Mouse (Mus musculus) hindbrain, embryonic 14.5 days (tissue): ENCODE measurements around the gene Pdlim7. TPM values are rescaled to one million over a fixed set of nuclear protein-coding genes. Genes with fewer than 3 reads are reported as not detected.

Source experiments
- ATAC-seq: fragments of 200-750 bp; cut with Nextera tagmentation; 2 replicates; pipeline ENCODE4 v1.8.0; 2017; ENCODE audit warnings: moderate number of reproducible peaks, mild to moderate bottlenecking, moderate TSS enrichment, moderate library complexity; ENCODE audit not compliant: low FRiP score
- DNase-seq: peaks from one replicate; pipeline ENCODE4 v3.0.0-alpha.2; 2015; ENCODE audit warnings: low spot score
- H3K27ac ChIP-seq: fragments of 300-500 bp; sonication (generic); 2 replicates; pipeline ENCODE4 v1.5.1; 2014; ENCODE audit warnings: mild to moderate bottlenecking, moderate library complexity
- H3K27me3 ChIP-seq: fragments of 300-500 bp; sonication (generic); 2 replicates; pipeline ENCODE4 v1.6.1; 2014; ENCODE audit warnings: mild to moderate bottlenecking, low read length, mixed read lengths; ENCODE audit not compliant: control insufficient read depth, insufficient read depth
- H3K36me3 ChIP-seq: fragments of 300-500 bp; sonication (generic); replicated peaks from 2 replicates; pipeline ENCODE4 v1.6.1; 2014; ENCODE audit not compliant: control insufficient read depth, insufficient read depth
- H3K4me1 ChIP-seq: fragments of 300-500 bp; sonication (generic); replicated peaks from 2 replicates; pipeline ENCODE4 v1.6.1; 2014; ENCODE audit warnings: antibody characterized with exemption, low read length, mixed read lengths; ENCODE audit not compliant: control insufficient read depth, insufficient read depth
- H3K4me2 ChIP-seq: fragments of 300-500 bp; sonication (generic); replicated peaks from 2 replicates; pipeline ENCODE4 v1.6.1; 2014; ENCODE audit warnings: mild to moderate bottlenecking, moderate library complexity
- H3K4me3 ChIP-seq: fragments of 300-500 bp; sonication (generic); replicated peaks from 2 replicates; pipeline ENCODE4 v1.5.1; 2014; ENCODE audit warnings: mild to moderate bottlenecking, low read length
- H3K9ac ChIP-seq: fragments of 300-500 bp; sonication (generic); 2 replicates; pipeline ENCODE4 v1.6.1; 2014
- H3K9me3 ChIP-seq: fragments of 300-500 bp; sonication (generic); 2 replicates; pipeline ENCODE4 v1.6.1; 2016; ENCODE audit warnings: low read length; ENCODE audit not compliant: control insufficient read depth
- WGBS: fragments of 180-500 bp; shearing (Covaris S2); extraction: QIAGEN DNeasy Blood & Tissue Kit; methylation state at CpG from one replicate; pipeline ENCODE4 v1.1.7; 2014; 5-methylcytosine and 5-hydroxymethylcytosine counted together
- polyA plus RNA-seq: library from polyadenylated mRNA; unstranded; fragments of >200 nt; fragmentation: Nextera tagmentation; extraction: Ambion mirVana; gene quantifications from 2 replicates; pipeline ENCODE4 v1.2.1, GENCODE M21; 2014

Gene Pdlim7
- polyA plus RNA-seq, 1 experiment from 2014 or later, result 139 TPM

DNA sequence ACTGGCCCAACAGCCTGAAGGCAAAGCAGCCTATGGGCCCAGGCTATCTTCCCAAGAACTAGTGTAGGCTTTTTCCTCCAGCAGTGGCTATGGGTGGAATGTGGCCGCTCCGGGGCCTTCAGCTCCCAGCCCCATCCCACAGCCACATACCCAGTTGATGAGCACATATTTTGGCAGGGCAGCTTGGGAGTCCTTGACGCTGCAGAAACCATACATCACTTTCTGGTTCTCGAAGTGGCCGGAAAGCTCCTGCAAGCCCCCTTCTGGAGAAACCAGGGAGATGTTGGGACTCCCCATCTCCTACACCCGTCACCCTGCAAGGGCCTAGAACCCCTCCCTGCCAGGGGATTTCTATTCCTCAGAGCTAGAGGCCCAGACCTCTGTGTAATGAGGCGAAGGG, 30.9 kb downstream of the Pdlim7 start:
- WGBS, result 67% methylated on average over 7 of the region's 7 CpGs
- DNase-seq (no peak), ATAC-seq (no peak)
- peak overlapping the region; percentile 99 for H3K4me2 ChIP-seq
- no peaks in the 10 kb centered on the region for H3K9me3 ChIP-seq
- H3K27ac ChIP-seq, result peak overlapping the region; percentile 17; the same call in 1 of the 2 replicates
- peaks cover 45% of the 10 kb centered on the region for H3K4me1 ChIP-seq
- H3K4me3 ChIP-seq, result no peak overlapping the region
- peak overlapping the region; percentile 100 for H3K9ac ChIP-seq
- peaks cover 56% of the 10 kb centered on the region for H3K36me3 ChIP-seq
- no peaks in the 10 kb centered on the region for H3K27me3 ChIP-seq

GRCm38 (mm10) chr13:55479929-55480328, 33.5 kb downstream of the Pdlim7 start:
- no peaks in the 10 kb centered on the region for H3K27me3 ChIP-seq
- H3K4me2 ChIP-seq, result no peak overlapping the region
- ATAC-seq, result no peak
- peaks cover 36% of the 10 kb centered on the region for H3K4me1 ChIP-seq
- no peak for DNase-seq
- H3K9ac ChIP-seq, result no peak overlapping the region
- H3K4me3 ChIP-seq, result no peak overlapping the region
- peaks cover 82% of the 10 kb centered on the region for H3K36me3 ChIP-seq
- H3K9me3 ChIP-seq, result no peaks in the 10 kb centered on the region
- no peak overlapping the region for H3K27ac ChIP-seq

GRCm38 (mm10) chr13:55479008-55479407, 34.5 kb downstream of the Pdlim7 start:
- peaks cover 37% of the 10 kb centered on the region for H3K4me1 ChIP-seq
- no peaks in the 10 kb centered on the region for H3K27me3 ChIP-seq
- no peak overlapping the region for H3K4me2 ChIP-seq
- no peaks in the 10 kb centered on the region for H3K9me3 ChIP-seq
- 87% methylated on average over 7 of the region's 7 CpGs for WGBS
- no peak overlapping the region for H3K4me3 ChIP-seq
- ATAC-seq (no peak), DNase-seq (no peak)
- H3K9ac ChIP-seq, result no peak overlapping the region
- H3K27ac ChIP-seq, result no peak overlapping the region
- peaks cover 92% of the 10 kb centered on the region for H3K36me3 ChIP-seq

DNA sequence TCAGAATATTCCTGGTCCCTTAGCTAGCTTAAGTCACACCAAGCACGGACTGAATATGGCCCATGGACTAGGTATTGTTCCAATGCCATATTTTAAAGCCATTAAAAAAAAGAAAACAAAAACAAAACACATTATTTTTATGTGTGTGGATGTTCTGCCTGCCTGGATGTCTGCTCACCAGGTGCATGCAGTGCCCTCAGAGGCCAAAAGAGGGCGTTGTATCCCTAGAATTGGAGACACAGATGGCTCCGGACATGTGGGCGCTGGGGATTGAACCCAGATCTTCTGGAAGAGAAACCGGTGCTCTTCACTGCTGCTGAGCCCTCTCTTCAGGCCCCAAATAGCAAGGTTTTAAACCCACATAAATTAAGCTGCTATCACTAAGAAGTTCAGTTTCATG, 35.4 kb downstream of the Pdlim7 start:
- 54% methylated on average over 5 of the region's 5 CpGs for WGBS
- Histone ChIP-seq H3K4me1 (peaks cover 37% of the 10 kb centered on the region), H3K4me3 (no peak overlapping the region), H3K9me3 (no peaks in the 10 kb centered on the region), H3K9ac (no peak overlapping the region), H3K4me2 (no peak overlapping the region), H3K36me3 (peaks cover 99% of the 10 kb centered on the region), H3K27ac (no peak overlapping the region), H3K27me3 (no peaks in the 10 kb centered on the region)
- ATAC-seq, result no peak
- DNase-seq, result no peak

DNA sequence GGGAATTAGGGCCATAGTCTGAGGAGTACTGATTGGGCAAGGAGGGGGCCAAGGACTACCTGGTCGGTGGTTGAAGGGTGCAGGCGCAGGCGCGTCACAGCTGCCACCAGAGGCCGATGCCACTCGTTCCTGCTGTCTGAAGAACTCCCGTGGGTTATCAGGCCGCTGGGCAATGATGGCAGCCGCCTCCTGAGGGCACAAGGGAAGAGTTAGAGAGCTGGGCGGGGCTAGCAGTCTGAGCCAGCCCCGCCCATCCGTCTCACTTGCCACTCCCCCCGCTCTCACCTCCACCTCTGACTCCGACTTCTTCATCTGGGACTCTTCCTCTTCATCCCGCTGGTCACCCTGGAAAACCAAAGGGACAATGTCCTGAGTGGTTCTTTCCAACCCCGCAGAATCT, 36.0 kb downstream of the Pdlim7 start:
- Histone ChIP-seq H3K9ac (no peak overlapping the region), H3K36me3 (peaks cover 97% of the 10 kb centered on the region), H3K9me3 (no peaks in the 10 kb centered on the region), H3K4me1 (peaks cover 36% of the 10 kb centered on the region), H3K27me3 (no peaks in the 10 kb centered on the region), H3K4me3 (no peak overlapping the region), H3K4me2 (no peak overlapping the region), H3K27ac (no peak overlapping the region)
- ATAC-seq (no peak), DNase-seq (no peak)
- 69% methylated on average over 16 of the region's 16 CpGs for WGBS

- Histone ChIP-seq H3K36me3 (peaks cover 84% of the 10 kb centered on the region), H3K27ac (peak overlapping the region; percentile 26; the same call in 1 of the 2 replicates), H3K9ac (no peak overlapping the region), H3K9me3 (no peaks in the 10 kb centered on the region), H3K27me3 (no peaks in the 10 kb centered on the region), H3K4me2 (no peak overlapping the region), H3K4me1 (peaks cover 41% of the 10 kb centered on the region), H3K4me3 (no peak overlapping the region)
- ATAC-seq (no peak), DNase-seq (no peak)
- 94% methylated on average over 8 of the region's 8 CpGs for WGBS
These were observed 37.2 kb downstream of the Pdlim7 start for GRCm38 (mm10) chr13:55476256-55476655.

DNA sequence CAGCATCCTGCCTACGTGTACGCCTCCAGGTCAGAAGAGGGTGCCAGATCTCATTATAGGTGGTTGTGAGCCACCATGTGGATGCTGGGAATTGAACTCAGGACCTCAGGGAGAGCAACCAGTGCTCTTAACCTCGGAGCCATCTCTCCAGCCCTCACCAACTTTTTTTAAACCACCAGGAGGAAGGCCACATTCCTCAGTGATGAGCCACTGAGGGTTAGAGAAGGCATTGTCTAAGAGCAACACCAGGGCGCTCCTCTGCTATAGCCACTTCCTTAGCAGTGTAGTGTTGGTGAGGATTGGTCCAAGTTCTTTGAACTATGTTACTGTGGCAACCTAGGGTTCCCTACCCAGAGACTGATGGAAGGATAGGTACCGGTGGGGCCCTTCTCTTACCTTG, 37.7 kb downstream of the Pdlim7 start:
- Histone ChIP-seq H3K4me1 (peaks cover 45% of the 10 kb centered on the region), H3K27ac (no peak overlapping the region), H3K27me3 (no peaks in the 10 kb centered on the region), H3K9me3 (no peaks in the 10 kb centered on the region), H3K36me3 (peaks cover 79% of the 10 kb centered on the region), H3K9ac (no peak overlapping the region), H3K4me3 (no peak overlapping the region), H3K4me2 (no peak overlapping the region)
- ATAC-seq (no peak), DNase-seq (no peak)
- 85% methylated on average over 5 of the region's 5 CpGs for WGBS

GRCm38 (mm10) chr13:55474621-55475069, 38.8 kb downstream of the Pdlim7 start:
- H3K27me3 ChIP-seq, result no peaks in the 10 kb centered on the region
- no peak overlapping the region for H3K4me3 ChIP-seq
- ATAC-seq, result no peak
- peak; percentile 78 for DNase-seq
- peaks cover 56% of the 10 kb centered on the region for H3K4me1 ChIP-seq
- H3K9me3 ChIP-seq, result no peaks in the 10 kb centered on the region
- WGBS, result 7% methylated on average over 5 of the region's 5 CpGs
- peak overlapping the region; percentile 32; the same call in 1 of the 2 replicates for H3K9ac ChIP-seq
- peaks cover 68% of the 10 kb centered on the region for H3K36me3 ChIP-seq
- H3K4me2 ChIP-seq, result peak overlapping the region; percentile 9; the same call in 1 of the 2 replicates
- peak overlapping the region; percentile 93 for H3K27ac ChIP-seq

DNA sequence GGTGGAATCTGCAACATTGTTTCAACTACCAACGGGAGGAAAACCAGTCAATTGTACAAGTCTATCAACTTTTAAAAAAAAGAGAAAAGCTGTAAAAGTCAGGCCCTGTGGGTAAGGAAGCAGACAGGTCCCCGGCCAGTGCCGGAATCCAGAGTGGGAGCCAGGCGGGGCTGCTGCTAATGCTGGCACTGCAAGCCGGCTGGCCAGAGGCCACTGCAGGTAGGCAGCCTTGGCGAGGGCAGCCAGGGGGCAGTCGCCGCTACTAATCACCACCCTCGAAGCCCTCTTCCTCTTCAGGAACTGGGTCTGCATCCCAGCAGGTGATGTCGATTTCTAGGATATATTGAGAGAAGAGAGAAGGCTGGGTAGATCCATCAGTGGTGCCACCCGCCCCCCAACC, 39.5 kb downstream of the Pdlim7 start:
- Histone ChIP-seq H3K27ac (peak overlapping the region; percentile 93), H3K4me1 (peaks cover 63% of the 10 kb centered on the region), H3K27me3 (no peaks in the 10 kb centered on the region), H3K9me3 (no peaks in the 10 kb centered on the region), H3K4me3 (0 out of 2 replicates have a peak overlapping the region, but pooled peaks have one; percentile 3), H3K9ac (no peak overlapping the region), H3K36me3 (peaks cover 62% of the 10 kb centered on the region), H3K4me2 (peak overlapping the region; percentile 98; the same call in 1 of the 2 replicates)
- ATAC-seq (no peak), DNase-seq (no peak)
- 44% methylated on average over 11 of the region's 11 CpGs for WGBS
